Mouse (Mus musculus) megakaryocyte, embryonic 14.5 days (primary cell): ENCODE measurements around the gene Inpp5a. TPM values are rescaled to one million over a fixed set of nuclear protein-coding genes. Genes with fewer than 3 reads are reported as not detected.
A peak's percentile ranks its signal among the peaks of the same experiment; 100 is the strongest.

Experiments used
- H3K27me3 ChIP-seq: replicated peaks from 2 replicates; pipeline ENCODE3; 2012; ENCODE audit warnings: inconsistent platforms
- H3K36me3 ChIP-seq: replicated peaks from 2 replicates; pipeline ENCODE3; 2012; ENCODE audit warnings: low read length, inconsistent platforms, mixed read lengths
- H3K4me1 ChIP-seq: 2 replicates; pipeline ENCODE4 v1.6.1; 2012; ENCODE audit warnings: inconsistent platforms
- H3K4me3 ChIP-seq: replicated peaks from 2 replicates; pipeline ENCODE3; 2012; ENCODE audit warnings: moderate library complexity, mild to moderate bottlenecking, inconsistent platforms
- H3K9me3 ChIP-seq: 2 replicates; pipeline ENCODE4 v1.6.1; 2012; ENCODE audit warnings: inconsistent platforms
- FLI1 ChIP-seq: IDR thresholded peaks from 2 replicates; pipeline ENCODE4 v1.6.1; 2012; ENCODE audit warnings: low read length, inconsistent platforms, mixed read lengths
- GATA1 ChIP-seq: IDR thresholded peaks from 3 replicates; pipeline ENCODE4 v1.6.1; 2012; ENCODE audit warnings: mixed read lengths, low read length, inconsistent platforms, borderline replicate concordance
- polyA plus RNA-seq: library from polyadenylated mRNA; stranded (reverse); fragments of >175 nt; gene quantifications from 2 replicates; pipeline ENCODE4 v1.2.3, GENCODE M21; 2012; ENCODE audit warnings: low replicate concordance; ENCODE audit not compliant: insufficient read depth

Gene Inpp5a
- polyA plus RNA-seq, 1 experiment: 95.0 TPM

GRCm38 (mm10) chr7:139467896-139468279 is 79.0 kb downstream of the Inpp5a start:
- TF ChIP-seq GATA1 (no peak), FLI1 (no peak)
- H3K9me3 ChIP-seq: no peaks in the 10 kb centered on the region
- peaks cover 100% of the 10 kb centered on the region for H3K4me1 ChIP-seq
- peaks cover 68% of the 10 kb centered on the region for H3K36me3 ChIP-seq
- H3K4me3 ChIP-seq: peak overlapping the region; percentile 88
- no peaks in the 10 kb centered on the region for H3K27me3 ChIP-seq

DNA sequence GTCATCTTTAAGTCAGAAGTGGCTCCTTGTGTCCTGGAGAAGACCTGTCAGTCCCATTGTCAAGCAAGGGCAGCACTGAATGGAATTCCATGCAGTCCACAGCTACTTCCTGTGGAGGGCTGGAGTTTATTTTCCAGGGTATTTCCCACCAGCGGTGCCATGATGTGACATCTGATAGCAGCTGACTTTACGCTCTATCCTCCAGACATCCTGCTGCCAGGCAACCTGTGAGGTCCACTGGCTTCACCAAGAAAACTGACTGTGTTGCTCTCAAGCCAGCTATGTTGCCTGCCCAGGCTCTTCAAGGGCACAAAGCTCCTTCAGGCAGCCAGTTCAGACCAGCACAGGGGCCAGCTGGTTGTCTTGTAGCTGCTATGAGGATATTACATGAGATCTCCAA is 79.5 kb downstream of the Inpp5a start:
- Histone ChIP-seq H3K36me3 (peaks cover 64% of the 10 kb centered on the region), H3K4me3 (peak overlapping the region; percentile 55), H3K27me3 (no peaks in the 10 kb centered on the region), H3K9me3 (no peaks in the 10 kb centered on the region), H3K4me1 (peaks cover 100% of the 10 kb centered on the region)
- TF ChIP-seq FLI1 (no peak), GATA1 (no peak)

- no peak for TF ChIP-seq GATA1
- no peak for TF ChIP-seq FLI1
- H3K4me1 ChIP-seq: peaks cover 100% of the 10 kb centered on the region
- peaks cover 62% of the 10 kb centered on the region for H3K36me3 ChIP-seq
- no peaks in the 10 kb centered on the region for H3K9me3 ChIP-seq
- H3K4me3 ChIP-seq: peak overlapping the region; percentile 79
- H3K27me3 ChIP-seq: no peaks in the 10 kb centered on the region
Measured at GRCm38 (mm10) chr7:139469457-139469856, 80.5 kb downstream of the Inpp5a start.

DNA sequence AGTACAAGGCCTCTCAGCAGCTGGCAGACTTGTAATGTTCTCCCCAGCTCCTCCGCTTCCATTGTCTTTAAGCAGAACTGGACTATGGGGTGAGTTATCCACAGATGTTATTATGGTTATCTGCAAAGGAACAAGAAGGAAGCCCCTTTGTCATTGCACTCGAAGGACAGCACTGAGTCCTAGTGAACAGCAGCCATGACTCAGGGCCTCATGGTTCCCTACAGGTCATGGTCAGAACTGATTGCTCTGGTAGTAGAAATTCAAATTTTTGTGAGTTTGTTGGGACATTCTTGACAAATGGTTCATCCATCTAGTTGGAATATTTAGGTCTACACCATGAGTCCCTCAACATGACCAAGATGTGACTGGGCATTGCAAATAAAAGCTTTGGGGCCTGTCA is 81.6 kb downstream of the Inpp5a start:
- TF ChIP-seq GATA1: no peak
- no peak for TF ChIP-seq FLI1
- H3K4me3 ChIP-seq: no peak overlapping the region
- no peaks in the 10 kb centered on the region for H3K9me3 ChIP-seq
- H3K27me3 ChIP-seq: no peaks in the 10 kb centered on the region
- H3K4me1 ChIP-seq: peaks cover 100% of the 10 kb centered on the region
- H3K36me3 ChIP-seq: peaks cover 65% of the 10 kb centered on the region

- H3K4me1 ChIP-seq: peaks cover 100% of the 10 kb centered on the region
- H3K9me3 ChIP-seq: no peaks in the 10 kb centered on the region
- no peaks in the 10 kb centered on the region for H3K27me3 ChIP-seq
- peaks cover 74% of the 10 kb centered on the region for H3K36me3 ChIP-seq
- peak overlapping the region; percentile 60 for H3K4me3 ChIP-seq
- TF ChIP-seq FLI1 (no peak), GATA1 (no peak)
Measured at GRCm38 (mm10) chr7:139472052-139472451, 83.1 kb downstream of the Inpp5a start.

DNA sequence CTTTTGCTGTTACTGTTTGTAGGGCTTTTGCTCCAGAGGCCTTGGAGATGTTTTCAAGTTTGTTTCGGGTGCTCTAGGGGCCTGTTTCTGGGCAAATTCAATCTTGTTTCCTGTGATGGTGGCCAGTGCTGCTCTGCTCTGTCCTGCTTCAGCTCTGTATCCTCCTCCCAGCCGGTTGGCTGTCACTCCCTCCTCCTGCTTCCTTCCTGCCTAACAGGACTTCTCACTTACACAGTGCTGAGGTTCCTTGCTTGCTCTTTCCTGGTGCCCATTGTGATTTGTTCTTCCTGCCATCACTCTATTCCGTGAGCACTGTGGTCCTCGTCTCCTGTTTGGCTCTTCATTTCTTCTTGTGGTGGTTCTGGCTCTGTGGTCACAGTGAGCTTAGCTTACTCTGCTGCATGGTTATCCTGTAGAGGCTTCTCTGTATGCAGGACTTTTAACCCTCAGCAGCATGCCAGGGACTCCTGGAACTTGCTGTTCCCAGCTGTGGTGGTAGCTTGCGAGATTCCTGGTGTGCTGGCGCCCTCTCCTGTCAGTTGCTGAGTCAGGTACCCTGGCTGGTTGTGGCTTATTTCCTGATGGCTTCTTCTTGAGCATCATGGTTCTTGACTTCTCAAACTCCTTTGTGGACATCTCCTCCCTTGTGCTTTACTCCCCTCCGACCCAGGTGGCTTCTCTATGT is 84.1 kb downstream of the Inpp5a start:
- no peaks in the 10 kb centered on the region for H3K9me3 ChIP-seq
- H3K27me3 ChIP-seq: no peaks in the 10 kb centered on the region
- no peak for TF ChIP-seq GATA1
- TF ChIP-seq FLI1: no peak
- peaks cover 83% of the 10 kb centered on the region for H3K36me3 ChIP-seq
- peak overlapping the region; percentile 78 for H3K4me3 ChIP-seq
- peaks cover 100% of the 10 kb centered on the region for H3K4me1 ChIP-seq

GRCm38 (mm10) chr7:139475896-139476295 is 87.0 kb downstream of the Inpp5a start:
- Histone ChIP-seq H3K4me1 (peaks cover 97% of the 10 kb centered on the region), H3K27me3 (no peaks in the 10 kb centered on the region), H3K4me3 (no peak overlapping the region), H3K9me3 (no peaks in the 10 kb centered on the region), H3K36me3 (peaks cover 83% of the 10 kb centered on the region)
- TF ChIP-seq GATA1 (no peak), FLI1 (no peak)

DNA sequence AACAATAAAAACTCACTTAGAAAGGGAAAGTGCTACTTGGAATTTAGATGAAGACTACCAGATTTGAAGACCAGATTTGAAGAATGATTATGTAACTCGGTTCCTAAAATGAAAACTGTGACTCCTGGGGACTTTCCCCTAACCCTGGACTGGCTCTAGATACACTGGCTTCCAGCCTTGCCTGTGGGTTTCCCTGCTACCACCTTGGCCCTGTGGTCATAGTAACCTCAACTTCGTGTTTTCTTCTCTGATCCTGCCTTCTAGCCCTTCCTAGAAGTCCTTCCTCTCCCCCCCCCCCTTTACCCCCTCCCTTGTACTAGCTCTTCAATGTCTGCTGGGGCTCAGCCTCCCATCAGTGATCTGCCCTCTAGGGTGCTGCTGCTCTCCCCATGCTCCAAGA is 87.8 kb downstream of the Inpp5a start:
- H3K36me3 ChIP-seq: peaks cover 83% of the 10 kb centered on the region
- H3K4me1 ChIP-seq: peaks cover 96% of the 10 kb centered on the region
- H3K9me3 ChIP-seq: no peaks in the 10 kb centered on the region

GRCm38 (mm10) chr7:139477748-139478147 is 88.8 kb downstream of the Inpp5a start:
- Histone ChIP-seq H3K4me1 (peaks cover 92% of the 10 kb centered on the region), H3K4me3 (no peak overlapping the region), H3K9me3 (no peaks in the 10 kb centered on the region), H3K36me3 (peaks cover 88% of the 10 kb centered on the region), H3K27me3 (no peaks in the 10 kb centered on the region)
- TF ChIP-seq GATA1 (no peak), FLI1 (no peak)

More for the DNA sequence above, 87.8 kb downstream of the Inpp5a start:
- no peak for TF ChIP-seq GATA1
- TF ChIP-seq FLI1: no peak
- Histone ChIP-seq H3K4me3 (no peak overlapping the region), H3K27me3 (no peaks in the 10 kb centered on the region)

DNA sequence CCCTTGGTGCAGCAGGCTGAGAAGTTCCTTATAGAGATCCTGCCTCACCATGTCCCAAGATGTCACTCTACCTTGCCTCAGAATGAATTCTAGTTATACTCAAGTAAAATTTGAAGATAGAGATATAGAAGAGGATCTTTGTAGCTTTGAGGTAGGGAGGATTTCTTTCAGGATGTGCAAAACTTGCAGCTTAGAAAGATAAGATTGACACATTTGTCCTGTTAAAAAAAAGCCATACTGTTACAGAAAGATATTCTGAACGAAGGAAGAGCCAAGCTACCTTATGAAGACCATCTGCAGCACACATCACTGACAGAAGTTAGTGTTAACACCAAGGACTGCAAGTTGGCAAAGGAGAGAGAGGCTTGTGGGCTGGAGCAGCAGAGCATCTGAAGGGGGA is 90.2 kb downstream of the Inpp5a start:
- H3K4me3 ChIP-seq: no peak overlapping the region
- H3K36me3 ChIP-seq: peaks cover 96% of the 10 kb centered on the region
- no peaks in the 10 kb centered on the region for H3K9me3 ChIP-seq
- TF ChIP-seq FLI1: no peak
- H3K4me1 ChIP-seq: peaks cover 89% of the 10 kb centered on the region
- H3K27me3 ChIP-seq: no peaks in the 10 kb centered on the region
